Comparison of ENCODE assay signal across 7 mouse cellular contexts in the genomic region with DNA sequence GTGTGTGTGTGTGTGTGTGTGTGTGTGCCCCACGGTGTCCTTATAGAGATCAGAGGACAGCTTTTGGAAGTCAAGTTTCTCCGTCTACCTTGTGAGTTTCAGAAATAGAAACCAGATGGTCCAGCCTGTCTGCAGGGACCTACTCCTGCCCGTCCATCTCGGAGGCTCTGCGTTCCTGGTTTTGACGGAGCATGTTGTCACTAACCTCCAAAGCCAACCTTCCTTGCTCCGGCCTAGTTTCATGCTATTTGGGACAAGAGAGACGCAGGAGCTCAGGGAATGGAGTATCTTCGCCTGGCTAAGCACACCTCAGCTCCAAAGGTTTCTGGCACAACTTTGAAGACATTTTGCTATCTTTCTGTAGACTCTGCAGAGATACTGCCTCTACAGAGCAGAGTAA. TPM values are rescaled to one million over a fixed set of nuclear protein-coding genes. Genes with fewer than 3 reads are reported as not detected.
A peak's percentile ranks its signal among the peaks of the same experiment; 100 is the strongest.
DNase-seq lines count a peak whose midpoint lies in the region; ATAC-seq lines count a peak whose summit lies in the region.

No protein-coding gene starts in this region.

- no peak for ATAC-seq in embryonic facial prominence, embryonic 13.5 days (ENCODE audit: insufficient number of reproducible peaks, insufficient read depth, low FRiP score, low TSS enrichment, low read depth)

- H3K9me3 ChIP-seq in embryonic facial prominence, embryonic 13.5 days, result no peaks in the 10 kb centered on the region

- H3K36me3 ChIP-seq in embryonic facial prominence, embryonic 13.5 days, result no peaks in the 10 kb centered on the region

- DNase-seq in thymus, postnatal 4 days, result peak; percentile 50
- DNase-seq in thymus, postnatal 14 days, result no peak
- peak; percentile 55 to 66 for DNase-seq in heart, postnatal 36 days
- DNase-seq in mesoderm, embryonic 11.5 days (ENCODE audit: low read depth, low spot score), result peak; percentile 54
- no peak for DNase-seq in right cerebral cortex, adult 18-20 months
- no peak for DNase-seq in left cerebral cortex, postnatal 36 days (ENCODE audit: low spot score in 2 of 2)

- H3K27me3 ChIP-seq in embryonic facial prominence, embryonic 13.5 days, result no peaks in the 10 kb centered on the region

- peak overlapping the region; percentile 41 for H3K4me3 ChIP-seq in embryonic facial prominence, embryonic 13.5 days

- H3K9ac ChIP-seq in embryonic facial prominence, embryonic 13.5 days, result peak overlapping the region; percentile 59

- peak overlapping the region; percentile 65 for H3K4me2 ChIP-seq in embryonic facial prominence, embryonic 13.5 days

- H3K27ac ChIP-seq in embryonic facial prominence, embryonic 13.5 days, result peak overlapping the region; percentile 88

- H3K4me1 ChIP-seq in embryonic facial prominence, embryonic 13.5 days, result peaks cover 36% of the 10 kb centered on the region

- WGBS in embryonic facial prominence, embryonic 13.5 days, result 20% methylated on average over 9 of the region's 9 CpGs

- intact Hi-C loops in heart, postnatal 36 days (cut with DNase I), result loop anchor here (1.0 to 2.0 kb wide), 2 partner anchors 22 to 59 kb away; no protein-coding TSS in a partner anchor
- intact Hi-C loops in left cerebral cortex, postnatal 36 days (cut with DNase I), result no loop called here

RNA-seq across cellular contexts. Expression of a gene that starts 54.2 kb away (rescaled TPM):
- 62.3 and 65.6 TPM in 2 replicates for polyA plus RNA-seq in embryonic facial prominence, embryonic 13.5 days (2015; fragmentation: Nextera tagmentation; extraction: Ambion mirVana)
- 10 to 100 TPM; 49.0 to 52.1 TPM for total RNA-seq in heart, postnatal 36 days (2021)
- total RNA-seq in left cerebral cortex, postnatal 36 days (2021), result 10 to 100 TPM; 35.8 to 59.8 TPM

Comparison
In these comparisons a context has a peak if more than half of its experiments do, and no peak if none do; other contexts are left out.
1. DNase-seq: peak in thymus, postnatal 4 days (single experiment), heart, postnatal 36 days (2 of 2) and mesoderm, embryonic 11.5 days (single experiment); none in thymus, postnatal 14 days (single experiment), right cerebral cortex, adult 18-20 months (single experiment) and left cerebral cortex, postnatal 36 days (0 of 2).